Mouse (Mus musculus): Measurements from ENCODE around the gene Tmem132b.

- TF ChIP-seq POLR2A (IDR thresholded peaks at IDR 0.05; ENCODE audit: low read depth, low read length) (no peak), CTCF (IDR thresholded peaks at IDR 0.05; ENCODE audit: extremely low read depth, insufficient read length, insufficient replicate concordance, low read depth, low read length) (no peak)
Observed at GRCm38 (mm10) chr5:125766941-125767340, 235.4 kb downstream of the Tmem132b start.
